Mouse (Mus musculus) CH12.LX (cell line): ENCODE data around the gene Lifr. TPM values are rescaled to one million over a fixed set of nuclear protein-coding genes. Genes with fewer than 3 reads are reported as not detected.

ENCODE experiments used
- DNase-seq: peaks from one replicate; pipeline ENCODE4 v3.0.0-alpha.2; 2013; ENCODE audit errors: extremely low read depth
- H3K27ac ChIP-seq: 2 replicates; pipeline ENCODE4 v1.5.1; 2012; ENCODE audit warnings: low read depth, mild to moderate bottlenecking, control low read depth, moderate library complexity; ENCODE audit not compliant: insufficient read depth
- H3K27me3 ChIP-seq: replicated peaks from 2 replicates; pipeline ENCODE3; 2012; ENCODE audit warnings: inconsistent platforms
- H3K36me3 ChIP-seq, 2 experiments: replicated peaks in 1 of 2; 2 replicates each; pipeline versions ENCODE3 to v1.6.1; 2012; ENCODE audit warnings: inconsistent platforms in 1 of 2, low read length in 1 of 2, mild to moderate bottlenecking in 1 of 2, mixed read lengths in 1 of 2, moderate library complexity in 1 of 2; ENCODE audit not compliant: control insufficient read depth in 1 of 2, insufficient read depth in 1 of 2
- H3K4me1 ChIP-seq, 2 experiments: 2 replicates each; pipeline ENCODE4 v1.6.1; 2012; ENCODE audit warnings: inconsistent platforms in 1 of 2, moderate library complexity in 1 of 2; ENCODE audit not compliant: insufficient read depth in 2 of 2, control insufficient read depth in 1 of 2
- H3K4me2 ChIP-seq: 2 replicates; pipeline ENCODE4 v1.6.1; 2012; ENCODE audit warnings: low read depth, mild to moderate bottlenecking, control low read depth; ENCODE audit not compliant: poor library complexity, insufficient read depth, severe bottlenecking
- H3K4me3 ChIP-seq, 3 experiments: fragments of 150-350 bp in 1 of 3; sonication (generic) in 1 of 3; replicated peaks in 1 of 3; 2 replicates each; pipeline versions ENCODE3 to v1.5.1; 2011 to 2012; ENCODE audit warnings: low read depth in 2 of 3, low read length in 2 of 3, mild to moderate bottlenecking in 2 of 3, moderate library complexity in 2 of 3, control low read depth in 1 of 3, improper control_type of control experiment in 1 of 3, inconsistent platforms in 1 of 3, mixed read lengths in 1 of 3; ENCODE audit not compliant: poor library complexity in 1 of 3
- H3K79me2 ChIP-seq: replicated peaks from 2 replicates; pipeline ENCODE4 v1.6.1; 2012; ENCODE audit warnings: mild to moderate bottlenecking, moderate library complexity; ENCODE audit not compliant: control insufficient read depth, poor library complexity, insufficient read depth, severe bottlenecking; ENCODE audit errors: extremely low read depth
- H3K9ac ChIP-seq: 2 replicates; pipeline ENCODE4 v1.6.1; 2012; ENCODE audit warnings: low read depth, mild to moderate bottlenecking, control low read depth, moderate library complexity; ENCODE audit not compliant: insufficient read depth
- H3K9me3 ChIP-seq: replicated peaks from 2 replicates; pipeline ENCODE3; 2012; ENCODE audit warnings: low read length, inconsistent platforms, mixed read lengths
- BHLHE40 ChIP-seq: IDR thresholded peaks from 2 replicates; pipeline ENCODE4 v1.6.1; 2011; ENCODE audit warnings: mild to moderate bottlenecking, low read depth, low read length, improper control_type of control experiment
- CHD2 ChIP-seq: IDR thresholded peaks from 2 replicates; pipeline ENCODE4 v1.6.1; 2011; ENCODE audit warnings: low read length, improper control_type of control experiment
- E2F4 ChIP-seq: IDR thresholded peaks from 2 replicates; pipeline ENCODE4 v1.6.1; 2011; ENCODE audit warnings: low read depth, low read length, improper control_type of control experiment; ENCODE audit not compliant: insufficient replicate concordance
- EP300 ChIP-seq: IDR thresholded peaks from 2 replicates; pipeline ENCODE4 v1.6.1; 2011; ENCODE audit warnings: low read length, improper control_type of control experiment
- ETS1 ChIP-seq: conservative IDR thresholded peaks from 2 replicates; pipeline ENCODE4 v1.6.1; 2012; ENCODE audit warnings: low read depth, mild to moderate bottlenecking, inconsistent platforms, low read length, improper control_type of control experiment, moderate library complexity
- JUN ChIP-seq: IDR thresholded peaks from 2 replicates; pipeline ENCODE4 v1.6.1; 2011; ENCODE audit warnings: low read depth, mild to moderate bottlenecking, low read length, improper control_type of control experiment, moderate library complexity; ENCODE audit not compliant: insufficient read depth
- JUND ChIP-seq: conservative IDR thresholded peaks from 2 replicates; pipeline ENCODE4 v1.6.1; 2011; ENCODE audit warnings: low read depth, low read length, improper control_type of control experiment
- KAT2A ChIP-seq: IDR thresholded peaks from 2 replicates; pipeline ENCODE4 v1.6.1; 2012; ENCODE audit warnings: low read length, improper control_type of control experiment, inconsistent platforms; ENCODE audit not compliant: insufficient replicate concordance
- MAX ChIP-seq: IDR thresholded peaks from 2 replicates; pipeline ENCODE4 v1.6.1; 2011; ENCODE audit warnings: low read length, improper control_type of control experiment
- MAZ ChIP-seq: IDR thresholded peaks from 2 replicates; pipeline ENCODE4 v1.6.1; 2012; ENCODE audit warnings: low read depth, mild to moderate bottlenecking, inconsistent platforms, low read length, improper control_type of control experiment, moderate library complexity
- NELFE ChIP-seq: IDR thresholded peaks from 2 replicates; pipeline ENCODE4 v1.6.1; 2011; ENCODE audit warnings: low read depth, low read length, improper control_type of control experiment
- NRF1 ChIP-seq: IDR thresholded peaks from 2 replicates; pipeline ENCODE4 v1.6.1; 2014; ENCODE audit warnings: low read depth, mild to moderate bottlenecking, inconsistent platforms, low read length, improper control_type of control experiment, moderate library complexity
- POLR2A ChIP-seq: IDR thresholded peaks from 2 replicates; pipeline ENCODE4 v1.6.1; 2011; ENCODE audit warnings: low read depth, mild to moderate bottlenecking, improper control_type of control experiment, low read length
- RAD21 ChIP-seq: IDR thresholded peaks from 2 replicates; pipeline ENCODE4 v1.6.1; 2011; ENCODE audit warnings: low read depth, mild to moderate bottlenecking, low read length, improper control_type of control experiment, moderate library complexity
- SIN3A ChIP-seq: IDR thresholded peaks from 2 replicates; pipeline ENCODE4 v1.6.1; 2012; ENCODE audit warnings: low read length, improper control_type of control experiment, inconsistent platforms
- TBP ChIP-seq: conservative IDR thresholded peaks from 2 replicates; pipeline ENCODE4 v1.6.1; 2011; ENCODE audit warnings: low read depth, low read length, improper control_type of control experiment
- USF2 ChIP-seq: conservative IDR thresholded peaks from 2 replicates; pipeline ENCODE4 v1.6.1; 2011; ENCODE audit warnings: low read depth, low read length, improper control_type of control experiment
- dilution Hi-C: fragments of 300-500 bp; cut with MboI; formaldehyde crosslinking; loops from 2 replicates; pipeline ENCODE4 v1.14.3; 2020; ENCODE audit warnings: low sequenced_read_pairs; ENCODE audit not compliant: extremely low pct_unique_long_range_greater_than_20kb, extremely low pct_ligation_motif_present
- in situ Hi-C: fragments of 300-500 bp; cut with MboI; formaldehyde crosslinking; loops from 3 replicates; pipeline ENCODE4 v1.14.3; 2019; ENCODE audit warnings: low sequenced_read_pairs, low pct_ligation_motif_present, low pct_unique_long_range_greater_than_20kb, mixed read lengths
- polyA plus RNA-seq: library from polyadenylated mRNA; unstranded; fragments of >175 nt; gene quantifications from 2 replicates; pipeline ENCODE4 v1.2.1, GENCODE M21; 2012; ENCODE audit warnings: low read depth; ENCODE audit not compliant: insufficient read length
- total RNA-seq, 2 experiments: library from RNA; depleted of rRNA; stranded (reverse); fragments of 300-350 nt in 1 of 2; fragments of >200 nt in 1 of 2; gene quantifications; 2 replicates each; pipeline ENCODE4 v1.2.3; 2012 to 2014

The Lifr gene
- total and polyA plus RNA-seq, 3 experiments = 0.03 TPM; not detected in 2

- Histone ChIP-seq H3K79me2 (no peaks in the 10 kb centered on the region), H3K4me1 (no peaks in the 10 kb centered on the region), H3K4me3 (no peak overlapping the region), H3K27ac (no peak overlapping the region), H3K9me3 (no peaks in the 10 kb centered on the region), H3K27me3 (peaks cover 69% of the 10 kb centered on the region), H3K4me2 (no peak overlapping the region), H3K9ac (no peak overlapping the region), H3K36me3 (no peaks in the 10 kb centered on the region)
- DNase-seq = no peak
- dilution Hi-C loops = no loop called here
- no peak for TF ChIP-seq MAZ
- TF ChIP-seq RAD21 = no peak
- TF ChIP-seq NRF1 = no peak
- TF ChIP-seq MAX = no peak
- no peak for TF ChIP-seq SIN3A
- no peak for TF ChIP-seq BHLHE40
- TF ChIP-seq KAT2A = no peak
- in situ Hi-C loops = no loop called here
These were observed 67.2 kb downstream of the Lifr start for GRCm38 (mm10) chr15:7157658-7158057.

- H3K27me3 ChIP-seq = peaks cover 72% of the 10 kb centered on the region
- H3K27ac ChIP-seq = no peak overlapping the region
- no peaks in the 10 kb centered on the region for H3K4me1 ChIP-seq
- no peak overlapping the region for H3K4me3 ChIP-seq
- no peaks in the 10 kb centered on the region for H3K36me3 ChIP-seq
- TF ChIP-seq RAD21 (no peak), TBP (no peak), CHD2 (no peak), MAX (no peak), E2F4 (no peak)
- H3K4me2 ChIP-seq = no peak overlapping the region
- no peaks in the 10 kb centered on the region for H3K9me3 ChIP-seq
- H3K9ac ChIP-seq = no peak overlapping the region
- dilution Hi-C loops (no loop called here), in situ Hi-C loops (no loop called here)
- no peak for DNase-seq
- no peaks in the 10 kb centered on the region for H3K79me2 ChIP-seq
These were observed 69.5 kb downstream of the Lifr start for GRCm38 (mm10) chr15:7159869-7160268.

GRCm38 (mm10) chr15:7160321-7160720, 69.9 kb downstream of the Lifr start:
- no peaks in the 10 kb centered on the region for H3K36me3 ChIP-seq

More at GRCm38 (mm10) chr15:7160321-7160720, 69.9 kb downstream of the Lifr start:
- TF ChIP-seq JUND (no peak), BHLHE40 (no peak), ETS1 (no peak), USF2 (no peak), POLR2A (no peak), JUN (no peak), EP300 (no peak), NELFE (no peak)
- H3K9me3 ChIP-seq = no peaks in the 10 kb centered on the region
- dilution Hi-C loops = no loop called here
- H3K27ac ChIP-seq = no peak overlapping the region
- no peak overlapping the region for H3K9ac ChIP-seq
- no peak overlapping the region for H3K4me2 ChIP-seq
- H3K4me3 ChIP-seq = no peak overlapping the region
- no peaks in the 10 kb centered on the region for H3K79me2 ChIP-seq
- in situ Hi-C loops = no loop called here
- H3K4me1 ChIP-seq = no peaks in the 10 kb centered on the region
- peaks cover 74% of the 10 kb centered on the region for H3K27me3 ChIP-seq
- DNase-seq = no peak
